Mouse (Mus musculus) macrophage (primary cell): ENCODE results near the gene Ankfn1. TPM values are rescaled to one million over a fixed set of nuclear protein-coding genes. Genes with fewer than 3 reads are reported as not detected.

Source experiments
- H3K27ac ChIP-seq: fragments of 350-480 bp; formaldehyde crosslinking; 2 replicates; pipeline ENCODE4 v1.9.0; 2021
- H3K36me3 ChIP-seq: fragments of 350-480 bp; formaldehyde crosslinking; 2 replicates; pipeline ENCODE4 v1.9.0; 2021; ENCODE audit errors: inconsistent target
- H3K4me3 ChIP-seq: fragments of 350-480 bp; formaldehyde crosslinking; 2 replicates; pipeline ENCODE4 v1.9.0; 2021; ENCODE audit errors: inconsistent target
- H3K79me2 ChIP-seq: fragments of 350-480 bp; formaldehyde crosslinking; 2 replicates; pipeline ENCODE4 v1.9.0; 2021; ENCODE audit errors: inconsistent target
- WGBS: methylation state at CpG from one replicate; pipeline ENCODE4 v1.1.7; 2026; ENCODE audit warnings: inconsistent platforms; ENCODE audit not compliant: missing documents; 5-methylcytosine and 5-hydroxymethylcytosine counted together
- polyA plus RNA-seq: library from polyadenylated mRNA; stranded (reverse); fragments of 250-400 nt; gene quantifications from 3 replicates; pipeline ENCODE4 v1.2.4, GENCODE M21; 2018; ENCODE audit warnings: inconsistent platforms

The Ankfn1 gene
- polyA plus RNA-seq, 1 experiment from 2014 or later = not detected

DNA sequence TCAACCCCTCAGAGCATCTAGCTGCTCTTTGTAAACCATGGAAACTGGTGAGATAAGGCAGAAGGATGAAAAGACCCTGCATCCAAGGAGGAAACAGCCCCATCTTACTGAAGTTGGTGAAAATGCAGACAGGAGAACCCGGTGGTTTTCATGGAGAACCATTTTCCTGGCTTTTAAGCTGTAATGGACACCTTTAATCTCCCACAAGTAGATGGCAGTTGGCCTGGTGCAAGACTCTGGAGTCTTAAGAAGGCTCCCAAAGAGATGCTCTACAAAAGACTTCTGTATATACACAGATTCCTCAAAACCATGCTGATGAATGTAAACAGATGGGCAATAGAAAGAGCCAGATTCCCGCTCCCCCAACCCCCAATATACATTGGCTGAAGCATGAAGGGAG, 276.5 kb downstream of the Ankfn1 start:
- Histone ChIP-seq H3K27ac (no peak overlapping the region), H3K79me2 (no peaks in the 10 kb centered on the region), H3K4me3 (no peak overlapping the region), H3K36me3 (no peaks in the 10 kb centered on the region)
- WGBS = 82% methylated on average over 2 of the region's 2 CpGs

DNA sequence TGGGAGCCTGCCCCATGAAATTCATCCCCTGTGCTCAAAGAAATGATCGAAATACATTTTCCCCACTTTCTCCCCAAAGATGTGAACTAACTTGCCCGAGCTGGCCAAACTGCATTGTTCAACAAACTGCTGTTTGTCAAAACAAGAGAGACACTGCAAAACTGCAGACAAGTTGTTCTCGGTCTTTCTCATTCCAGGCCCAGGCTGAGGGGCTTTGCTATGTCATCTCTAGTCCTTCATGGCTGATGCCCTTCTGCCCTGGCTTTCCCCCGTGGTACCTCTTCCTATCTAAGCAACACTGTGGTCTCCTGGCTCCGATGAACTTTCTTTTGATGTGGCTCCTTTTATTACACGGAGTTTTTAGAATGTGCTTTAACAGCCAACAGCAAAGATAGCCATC, 296.4 kb downstream of the Ankfn1 start:
- 49% methylated on average over 6 of the region's 6 CpGs for WGBS
- Histone ChIP-seq H3K36me3 (no peaks in the 10 kb centered on the region), H3K4me3 (no peak overlapping the region), H3K27ac (no peak overlapping the region), H3K79me2 (no peaks in the 10 kb centered on the region)

DNA sequence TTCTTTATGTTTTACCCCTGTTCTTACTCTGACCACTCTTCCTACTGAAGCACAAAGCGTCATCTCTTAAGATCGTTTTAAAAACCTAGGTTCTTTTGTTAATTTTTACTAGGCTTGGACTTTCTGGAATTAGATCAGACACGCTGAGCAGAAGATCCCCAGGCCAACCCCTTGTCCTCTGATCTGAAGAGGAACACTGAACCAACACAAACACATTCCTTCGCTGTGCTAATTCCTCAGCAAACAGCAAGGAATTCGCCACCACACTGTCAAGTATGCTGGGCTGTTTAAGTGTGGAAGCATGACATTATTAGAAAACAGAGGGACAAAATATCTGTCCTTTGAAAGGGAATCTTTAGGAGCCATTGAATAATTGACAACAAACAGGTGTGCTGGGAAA, 300.5 kb downstream of the Ankfn1 start:
- 74% methylated on average over 5 of the region's 5 CpGs for WGBS
- Histone ChIP-seq H3K36me3 (no peaks in the 10 kb centered on the region), H3K79me2 (no peaks in the 10 kb centered on the region), H3K4me3 (no peak overlapping the region), H3K27ac (no peak overlapping the region)

DNA sequence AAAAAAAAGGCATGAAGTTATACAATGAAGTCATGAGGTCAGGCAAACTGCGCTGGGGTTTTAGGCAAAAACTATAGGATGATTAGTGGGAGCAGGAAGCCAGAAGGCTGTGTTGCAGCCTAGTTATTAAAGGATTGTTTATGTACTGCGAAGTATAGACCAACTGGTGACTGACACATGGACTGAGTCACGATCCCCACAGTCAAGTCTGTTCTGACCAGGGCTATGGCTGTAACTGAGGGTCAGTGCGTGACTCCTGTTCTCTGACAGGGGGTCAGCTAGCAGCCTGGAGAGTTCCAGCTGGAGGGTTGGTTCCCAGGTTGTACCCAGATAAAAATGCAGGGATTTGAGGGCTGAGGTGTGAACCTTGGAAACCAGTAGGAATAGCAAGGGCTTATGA, 301.4 kb downstream of the Ankfn1 start:
- Histone ChIP-seq H3K4me3 (no peak overlapping the region), H3K27ac (no peak overlapping the region), H3K36me3 (no peaks in the 10 kb centered on the region), H3K79me2 (no peaks in the 10 kb centered on the region)
- 72% methylated on average over 4 of the region's 4 CpGs for WGBS

DNA sequence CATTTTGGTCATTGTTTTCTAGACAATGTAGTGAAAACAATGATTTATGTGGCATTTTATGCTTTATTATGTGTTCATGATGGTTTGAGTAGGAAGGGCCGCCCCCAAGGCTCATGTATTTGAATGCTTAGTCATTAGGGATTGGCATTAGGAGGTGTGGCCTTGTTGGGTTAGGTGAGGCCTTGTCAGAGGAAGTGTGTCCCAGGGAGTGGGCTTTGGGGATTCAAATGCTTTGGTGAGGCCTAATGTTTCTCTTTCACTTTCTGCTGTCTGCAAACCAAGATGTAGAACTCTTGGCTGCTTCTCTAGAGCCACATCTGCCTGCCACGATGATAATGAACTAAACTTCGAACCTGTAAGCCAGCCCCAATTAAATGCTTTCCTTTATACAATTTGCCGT, 304.6 kb downstream of the Ankfn1 start:
- Histone ChIP-seq H3K4me3 (no peak overlapping the region), H3K79me2 (no peaks in the 10 kb centered on the region), H3K27ac (no peak overlapping the region), H3K36me3 (no peaks in the 10 kb centered on the region)
- 88% methylated on average over 4 of the region's 4 CpGs for WGBS

DNA sequence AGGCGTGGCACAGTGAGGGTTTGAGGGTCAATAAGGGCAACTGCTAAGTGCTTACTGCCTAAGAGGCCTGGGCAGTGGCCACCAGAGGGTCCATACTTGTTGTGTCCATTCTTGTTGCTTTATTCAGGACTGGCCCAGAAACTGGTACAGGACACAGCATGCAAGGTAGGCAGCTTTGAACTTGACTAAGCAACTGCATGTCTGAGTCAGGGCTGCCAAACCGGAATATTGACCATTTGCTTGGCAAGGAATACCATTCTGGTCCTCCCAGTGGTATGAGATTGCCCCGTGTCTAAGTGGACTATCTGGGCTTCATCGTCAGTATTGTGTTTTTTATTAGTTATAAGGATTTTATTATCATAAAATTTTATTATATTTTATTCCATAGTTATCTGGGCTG, 312.1 kb downstream of the Ankfn1 start:
- Histone ChIP-seq H3K27ac (no peak overlapping the region), H3K79me2 (no peaks in the 10 kb centered on the region), H3K4me3 (no peak overlapping the region), H3K36me3 (no peaks in the 10 kb centered on the region)
- 76% methylated on average over 3 of the region's 4 CpGs for WGBS

DNA sequence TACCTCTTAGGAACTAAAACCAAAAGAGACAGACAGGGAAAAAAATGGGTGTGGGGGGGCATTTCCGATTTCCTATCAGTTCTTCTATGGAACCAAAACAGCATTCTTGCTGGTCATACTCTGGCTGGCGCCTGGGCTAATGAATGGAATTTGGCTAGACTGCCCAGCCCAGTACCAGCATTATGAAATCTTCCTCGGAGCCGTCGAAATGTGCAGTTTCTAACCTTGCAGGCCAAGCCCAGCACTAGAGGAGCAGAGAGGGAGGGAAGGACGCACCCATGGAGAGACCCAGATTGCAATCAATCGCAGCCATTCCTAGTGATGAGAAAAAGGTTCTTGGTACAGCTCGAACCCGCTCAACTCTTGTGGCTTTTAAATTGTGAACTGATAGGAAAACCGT, 315.2 kb downstream of the Ankfn1 start:
- H3K79me2 ChIP-seq = no peaks in the 10 kb centered on the region
- no peaks in the 10 kb centered on the region for H3K36me3 ChIP-seq
- H3K4me3 ChIP-seq = no peak overlapping the region
- H3K27ac ChIP-seq = no peak overlapping the region
- WGBS = 93% methylated on average over 10 of the region's 10 CpGs

DNA sequence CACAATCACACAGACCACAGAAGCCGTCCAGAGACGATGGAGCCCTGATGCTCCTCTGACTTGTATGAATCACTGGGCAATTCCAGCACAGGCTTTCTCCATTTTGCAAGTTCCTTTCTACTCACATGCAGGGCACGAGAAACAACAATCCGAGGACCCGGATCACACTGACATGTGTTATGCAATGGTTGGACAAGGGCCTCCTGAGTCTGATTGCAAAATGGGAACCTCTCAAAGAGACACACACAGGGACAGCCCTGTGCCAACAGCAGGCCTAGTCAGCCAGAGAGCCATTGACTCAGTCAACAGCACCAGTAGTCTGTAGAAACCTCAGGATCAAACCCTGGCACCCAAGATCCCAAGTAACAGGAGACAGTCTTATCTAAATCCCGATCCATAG, 318.0 kb downstream of the Ankfn1 start:
- no peak overlapping the region for H3K27ac ChIP-seq
- WGBS = 89% methylated on average over 6 of the region's 6 CpGs
- H3K36me3 ChIP-seq = no peaks in the 10 kb centered on the region
- H3K4me3 ChIP-seq = no peak overlapping the region
- no peaks in the 10 kb centered on the region for H3K79me2 ChIP-seq

DNA sequence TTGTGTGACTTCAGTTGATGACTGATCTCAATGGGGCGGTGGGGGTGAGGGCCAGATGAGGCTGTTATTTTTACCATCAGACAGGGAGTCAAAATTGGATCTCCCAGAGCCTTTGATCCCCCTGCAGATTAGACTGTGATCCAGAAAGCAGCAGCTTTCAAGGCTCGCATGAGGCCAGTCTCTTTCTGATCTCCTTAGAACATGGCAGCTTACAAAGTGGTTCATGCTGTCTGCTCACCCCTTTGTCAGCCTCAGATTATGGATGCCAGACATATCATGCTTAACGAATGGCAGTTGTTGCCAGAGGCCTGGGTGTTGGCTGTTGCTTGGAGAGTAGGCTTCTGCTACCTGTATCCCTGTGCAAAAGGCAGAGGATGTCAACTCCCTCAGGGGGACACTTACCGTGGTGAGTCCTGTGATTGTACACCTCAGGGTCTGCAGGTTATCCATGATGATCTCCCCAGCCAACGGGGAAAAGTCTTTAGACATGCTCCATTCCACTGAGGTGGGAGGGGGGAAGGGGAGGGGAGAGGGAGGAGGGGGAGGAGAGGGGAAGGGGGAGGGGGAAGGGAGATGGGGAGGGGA, 321.7 kb downstream of the Ankfn1 start:
- no peaks in the 10 kb centered on the region for H3K36me3 ChIP-seq
- 68% methylated on average over 4 of the region's 5 CpGs for WGBS
- H3K27ac ChIP-seq = no peak overlapping the region
- H3K4me3 ChIP-seq = no peak overlapping the region
- H3K79me2 ChIP-seq = no peaks in the 10 kb centered on the region

DNA sequence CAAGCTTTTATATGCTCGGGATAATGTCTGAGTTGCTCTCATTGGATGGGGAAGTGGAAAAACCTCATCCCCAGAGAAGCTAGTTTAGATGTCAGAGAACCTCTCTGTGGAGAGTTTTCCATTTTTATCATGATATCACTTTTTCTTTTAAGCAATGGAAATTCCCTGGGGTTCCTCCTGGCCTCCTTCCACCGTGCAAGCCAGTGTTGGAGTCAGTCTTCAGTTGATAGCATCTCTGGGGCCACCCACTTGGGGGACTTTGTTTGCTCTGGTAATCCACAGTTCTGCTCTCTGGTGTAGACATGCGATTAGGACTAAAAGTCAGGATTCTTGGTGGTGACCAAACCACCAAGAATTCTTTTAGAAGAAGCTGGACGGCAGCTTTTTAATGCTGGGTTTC, 322.8 kb downstream of the Ankfn1 start:
- Histone ChIP-seq H3K79me2 (no peaks in the 10 kb centered on the region), H3K4me3 (no peak overlapping the region), H3K36me3 (no peaks in the 10 kb centered on the region), H3K27ac (no peak overlapping the region)
- WGBS = 73% methylated on average over 4 of the region's 4 CpGs

DNA sequence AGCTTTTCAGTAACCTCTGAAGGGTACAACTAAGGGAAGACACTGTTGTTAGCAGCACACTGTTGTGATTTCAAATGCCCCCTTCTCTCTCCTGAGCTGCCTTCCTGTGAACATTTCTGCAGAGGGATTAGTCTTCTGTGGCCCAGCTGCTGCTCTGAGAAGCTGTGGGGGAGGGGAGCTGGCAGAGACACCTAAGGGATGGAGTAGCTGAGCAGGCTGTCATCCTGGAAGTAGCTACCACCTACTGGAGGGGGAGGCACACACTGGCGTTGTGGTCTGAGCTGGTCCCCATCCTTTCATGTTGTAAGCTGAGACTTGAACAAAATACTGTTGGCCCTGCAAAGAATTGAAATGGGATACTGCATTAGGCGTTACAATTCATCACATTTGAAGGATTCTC, 324.6 kb downstream of the Ankfn1 start:
- Histone ChIP-seq H3K27ac (no peak overlapping the region), H3K4me3 (no peak overlapping the region), H3K79me2 (no peaks in the 10 kb centered on the region), H3K36me3 (no peaks in the 10 kb centered on the region)
- 40% methylated on average over 2 of the region's 2 CpGs for WGBS

DNA sequence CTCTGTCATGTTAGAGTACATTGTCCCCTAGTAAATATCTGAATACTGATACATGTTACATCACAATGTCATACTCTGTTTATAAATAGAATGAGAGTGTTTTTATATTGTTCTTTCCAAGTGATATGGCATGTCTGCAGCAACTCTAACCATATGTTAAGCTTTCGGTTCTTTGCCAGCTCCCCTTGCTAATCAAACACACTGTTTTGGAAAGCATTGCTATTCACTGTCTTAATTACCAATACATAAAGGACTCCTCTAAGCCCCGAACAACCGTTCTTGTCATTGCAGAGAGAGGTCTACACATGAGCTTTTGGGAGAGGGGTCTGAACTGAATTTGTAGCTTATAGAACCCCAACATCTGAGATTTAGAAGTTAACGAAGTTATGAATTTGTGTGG, 327.0 kb downstream of the Ankfn1 start:
- Histone ChIP-seq H3K4me3 (no peak overlapping the region), H3K27ac (no peak overlapping the region), H3K36me3 (no peaks in the 10 kb centered on the region), H3K79me2 (no peaks in the 10 kb centered on the region)
- WGBS = 94% methylated on average over 4 of the region's 4 CpGs

DNA sequence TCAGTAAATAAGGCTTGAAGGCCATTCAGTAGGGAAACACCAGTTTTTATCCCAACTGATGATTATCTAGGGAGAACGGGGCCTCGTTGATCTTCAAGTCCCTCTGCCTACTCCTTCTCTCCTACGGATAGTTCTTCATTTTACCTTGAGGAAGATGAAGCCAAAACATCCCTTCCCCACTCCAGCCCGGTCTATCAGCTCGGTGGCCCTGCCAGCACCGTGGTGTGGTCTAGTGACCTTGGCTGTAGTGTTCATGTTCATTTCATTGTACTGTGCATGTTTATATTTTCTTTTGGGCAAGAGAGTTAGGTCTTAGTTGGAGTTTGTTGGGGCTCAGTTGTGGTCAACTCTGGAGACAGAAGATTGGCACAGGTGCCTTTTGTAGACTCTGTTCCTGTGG, 328.5 kb downstream of the Ankfn1 start:
- Histone ChIP-seq H3K4me3 (no peak overlapping the region), H3K27ac (no peak overlapping the region), H3K36me3 (no peaks in the 10 kb centered on the region), H3K79me2 (no peaks in the 10 kb centered on the region)
- 89% methylated on average over 6 of the region's 6 CpGs for WGBS

DNA sequence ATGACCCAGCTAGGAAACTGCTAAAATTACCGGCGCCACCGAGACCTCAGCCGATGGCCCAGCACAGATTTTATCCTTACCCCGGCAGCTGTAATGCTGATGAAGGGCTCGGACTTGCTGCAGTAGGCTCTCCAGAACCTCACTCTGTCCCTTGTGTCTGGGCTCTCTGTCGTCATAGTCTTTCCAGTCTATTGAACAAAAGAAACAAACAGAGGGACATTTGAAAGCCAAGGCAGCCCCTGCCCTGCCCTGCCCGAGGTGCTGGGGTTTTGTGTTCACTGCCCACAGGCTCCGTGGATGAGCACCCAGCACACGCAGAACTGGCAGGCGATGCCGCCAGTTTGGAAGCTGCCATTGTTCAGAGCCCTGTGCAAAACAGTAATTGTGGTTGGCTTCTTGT, 330.0 kb downstream of the Ankfn1 start:
- Histone ChIP-seq H3K4me3 (no peak overlapping the region), H3K79me2 (no peaks in the 10 kb centered on the region), H3K27ac (no peak overlapping the region), H3K36me3 (no peaks in the 10 kb centered on the region)
- whole genome bisulfite sequencing = 84% methylated on average over 12 of the region's 12 CpGs

DNA sequence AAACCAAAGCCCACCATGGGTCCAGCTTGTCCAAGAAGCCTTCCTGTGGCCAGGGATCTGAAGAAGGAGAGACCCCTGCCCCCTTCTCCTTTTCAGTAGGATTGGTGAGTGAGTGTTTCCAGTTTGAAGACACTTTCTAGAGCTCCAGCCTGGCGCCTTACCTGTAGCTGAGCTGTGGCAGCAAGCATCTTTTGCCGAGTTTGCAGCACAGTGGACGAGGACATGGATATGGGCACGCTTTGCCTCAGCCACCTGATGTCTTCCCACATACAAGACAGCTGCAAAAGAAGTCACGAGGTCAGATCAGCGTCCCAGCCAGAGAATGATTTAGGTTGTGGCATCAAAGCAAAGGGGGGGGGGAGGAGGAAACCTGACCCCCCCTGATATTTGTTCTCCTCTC, 336.9 kb downstream of the Ankfn1 start:
- WGBS = 78% methylated on average over 5 of the region's 6 CpGs
- Histone ChIP-seq H3K27ac (no peak overlapping the region), H3K36me3 (no peaks in the 10 kb centered on the region), H3K4me3 (no peak overlapping the region), H3K79me2 (no peaks in the 10 kb centered on the region)

DNA sequence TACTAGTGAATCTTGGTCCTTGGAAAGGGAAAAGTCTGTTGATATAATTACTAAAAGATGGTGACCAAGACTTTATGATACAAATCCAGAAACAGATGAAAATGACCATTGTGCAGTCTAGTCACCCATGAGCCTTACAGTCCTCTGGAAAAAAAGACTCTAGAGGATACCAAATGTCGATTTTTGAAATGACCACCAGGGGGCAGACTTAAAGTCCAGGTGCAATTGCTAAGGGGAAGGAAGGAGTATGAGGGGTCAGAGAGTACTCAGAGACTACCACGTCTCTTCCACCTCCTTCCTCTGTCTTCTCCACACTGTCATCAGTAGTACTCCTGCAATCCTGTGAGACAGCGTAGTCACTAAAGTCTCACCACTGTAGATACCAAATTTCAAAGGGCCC, 353.1 kb downstream of the Ankfn1 start:
- H3K4me3 ChIP-seq = no peak overlapping the region
- no peak overlapping the region for H3K27ac ChIP-seq
- 32% methylated on average over 3 of the region's 3 CpGs for WGBS
- H3K79me2 ChIP-seq = no peaks in the 10 kb centered on the region
- H3K36me3 ChIP-seq = no peaks in the 10 kb centered on the region
